Mouse (Mus musculus) ES-CJ7 (cell line): ENCODE measurements at regions not wholly inside any gene's neighbourhood (a gene's known extent, or its start where the extent isn't known, plus 50 kb on each side); places are given as distances from the start of the nearest gene placed in this dataset.
A peak's percentile ranks its signal among the peaks of the same experiment; 100 is the strongest.
"Not testable (repeated sequence)": the region's sequence is repeated elsewhere in the genome, so short reads cannot be mapped to it uniquely, and the experiment has no call there.

Experiments used
- DNase-seq: peaks from one replicate; pipeline ENCODE4 v3.0.0; 2011; ENCODE audit warnings: low read depth, low spot score

DNA sequence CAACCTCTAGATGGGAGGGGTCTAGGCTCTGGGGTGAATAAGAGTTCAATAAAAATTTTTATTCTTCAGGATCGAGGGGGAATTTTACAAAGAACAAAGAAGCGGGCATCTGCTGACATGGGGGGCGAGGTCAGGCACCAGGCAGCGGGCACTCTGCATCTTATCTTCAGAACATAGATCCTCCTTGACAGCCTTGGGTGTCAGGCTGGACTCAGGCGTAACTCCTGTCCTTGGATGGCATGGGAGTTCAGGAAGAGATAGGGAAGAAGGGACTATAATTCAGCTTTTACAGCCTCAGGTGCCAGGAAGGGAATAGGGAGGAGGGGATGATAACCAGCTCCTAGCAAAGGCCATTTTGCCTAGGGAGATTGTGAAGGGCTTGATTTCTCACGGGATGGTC is 753.1 kb downstream of the Gm10330 start:
- not testable (repeated sequence) for DNase-seq

DNA sequence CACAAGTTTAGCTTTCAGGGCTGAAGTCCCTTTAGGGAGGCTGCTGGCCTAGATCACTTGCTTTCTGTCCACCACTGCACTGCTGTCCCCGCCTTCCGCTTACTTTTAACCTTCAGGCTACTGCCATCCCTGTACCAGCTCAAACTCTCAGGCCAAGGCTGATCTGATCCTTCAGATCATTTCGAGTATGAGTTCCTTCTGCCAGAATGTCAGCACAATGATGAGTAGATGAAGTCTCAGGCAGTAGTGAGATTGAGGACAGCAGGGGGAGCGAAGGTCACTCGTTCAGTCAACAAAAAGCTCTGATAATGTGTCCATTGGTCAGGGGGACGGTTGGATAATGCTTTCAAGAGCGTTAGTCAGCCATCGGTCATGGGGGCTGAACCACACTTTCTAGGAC is 756.5 kb downstream of the Gm10330 start:
- DNase-seq = not testable (repeated sequence)

GRCm38 (mm10) chr12:23010199-23010598 is 769.9 kb downstream of the Gm10330 start:
- peak; percentile 50 for DNase-seq

- not testable (repeated sequence) for DNase-seq
Measured at GRCm38 (mm10) chr12:23009662-23010061, 770.4 kb downstream of the Gm10330 start.
